Comparison of ENCODE assay signal across 8 mouse cellular contexts in the genomic region with DNA sequence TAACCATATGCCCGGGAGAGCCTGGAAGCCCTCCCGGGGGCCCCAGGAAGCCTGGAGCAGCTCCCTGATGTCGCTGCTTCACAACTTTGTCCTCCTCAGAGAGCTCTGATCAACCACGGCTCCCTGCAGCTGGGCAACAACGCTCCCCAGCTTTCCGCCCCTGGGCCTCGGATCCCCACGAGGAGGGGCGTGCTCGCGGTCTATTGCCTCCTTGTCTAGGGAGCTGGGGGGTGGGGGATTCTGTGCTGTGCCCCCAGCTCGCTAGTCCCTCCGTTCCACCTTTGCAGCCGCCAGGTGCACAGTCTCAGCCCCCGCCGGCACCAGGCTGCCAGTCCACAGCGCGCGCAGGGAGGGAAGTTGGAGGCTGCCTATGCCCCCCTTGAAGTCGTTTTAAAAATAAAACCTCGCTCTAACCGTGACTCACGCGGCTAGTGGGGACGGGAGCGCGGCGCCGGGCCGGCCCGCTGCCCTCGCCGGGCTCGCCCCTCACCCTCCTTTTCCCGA. TPM values are rescaled to one million over a fixed set of nuclear protein-coding genes. Genes with fewer than 3 reads are reported as not detected.
DNase-seq lines count a peak whose midpoint lies in the region; ATAC-seq and TF ChIP-seq lines count a peak whose summit lies in the region.

No protein-coding gene starts in this region.

- no peak for TF ChIP-seq CTCF in small intestine, adult 2 months (IDR thresholded peaks at IDR 0.05; ENCODE audit: extremely low read depth, insufficient read length, insufficient replicate concordance, low read depth, low read length)

- WGBS in heart, embryonic 14.5 days: under 1% methylated on average over 35 of the region's 35 CpGs
- under 1% methylated on average over 35 of the region's 35 CpGs for WGBS in forebrain, embryonic 11.5 days
- WGBS in limb, embryonic 13.5 days: 0% methylated on average over 32 of the region's 35 CpGs
- WGBS in small intestine, adult 2 months: 7% methylated on average over 35 of the region's 35 CpGs

- peak overlapping the region; percentile 55 to 69 for H3K4me3 ChIP-seq in heart, embryonic 14.5 days (ENCODE audit: control insufficient read depth in 1 of 2, insufficient read depth in 1 of 2, low read depth in 1 of 2, low read length in 2 of 2)
- peak overlapping the region; percentile 73 for H3K4me3 ChIP-seq in forebrain, embryonic 11.5 days (ENCODE audit: low read depth, low read length)
- H3K4me3 ChIP-seq in limb, embryonic 13.5 days: peak overlapping the region; percentile 81
- peak overlapping the region; percentile 46 for H3K4me3 ChIP-seq in small intestine, adult 2 months (ENCODE audit: low read depth, low read length)

- H3K9ac ChIP-seq in heart, embryonic 14.5 days (ENCODE audit: low read length): peak overlapping the region; percentile 76
- H3K9ac ChIP-seq in forebrain, embryonic 11.5 days (ENCODE audit: low read length): peak overlapping the region; percentile 77
- peak overlapping the region; percentile 84 for H3K9ac ChIP-seq in limb, embryonic 13.5 days

- H3K9me3 ChIP-seq in heart, embryonic 14.5 days (ENCODE audit: control insufficient read depth, low read length): no peaks in the 10 kb centered on the region
- H3K9me3 ChIP-seq in forebrain, embryonic 11.5 days (ENCODE audit: control insufficient read depth, low read length): no peaks in the 10 kb centered on the region
- no peaks in the 10 kb centered on the region for H3K9me3 ChIP-seq in limb, embryonic 13.5 days

- peaks cover 13 to 26% of the 10 kb centered on the region in 2 experiments; a peak in 3 of 4 replicates for H3K4me1 ChIP-seq in heart, embryonic 14.5 days (ENCODE audit: control insufficient read depth in 2 of 2, insufficient read depth in 2 of 2, low read length in 2 of 2)
- H3K4me1 ChIP-seq in forebrain, embryonic 11.5 days (replicated peaks; ENCODE audit: control insufficient read depth, insufficient read depth, low read length): peaks cover 27% of the 10 kb centered on the region
- H3K4me1 ChIP-seq in limb, embryonic 13.5 days: peaks cover 44% of the 10 kb centered on the region
- peaks cover 5% of the 10 kb centered on the region for H3K4me1 ChIP-seq in small intestine, adult 2 months (ENCODE audit: control insufficient read depth, insufficient read depth, insufficient read length, low read length)

- H3K4me2 ChIP-seq in heart, embryonic 14.5 days (ENCODE audit: low read length): peak overlapping the region; percentile 100
- peak overlapping the region; percentile 98 for H3K4me2 ChIP-seq in forebrain, embryonic 11.5 days (ENCODE audit: low read depth, low read length, severe bottlenecking)
- peak overlapping the region; percentile 98 for H3K4me2 ChIP-seq in limb, embryonic 13.5 days (replicated peaks)

- H3K36me3 ChIP-seq in heart, embryonic 14.5 days (ENCODE audit: control insufficient read depth, insufficient read depth, low read length): no peaks in the 10 kb centered on the region
- H3K36me3 ChIP-seq in forebrain, embryonic 11.5 days (ENCODE audit: control insufficient read depth, insufficient read depth, low read length): no peaks in the 10 kb centered on the region
- H3K36me3 ChIP-seq in limb, embryonic 13.5 days: no peaks in the 10 kb centered on the region
- H3K36me3 ChIP-seq in small intestine, adult 2 months (ENCODE audit: control insufficient read depth, insufficient read depth, low read length): no peaks in the 10 kb centered on the region

- H3K27ac ChIP-seq in heart, embryonic 14.5 days (replicated peaks in 1 of 2; ENCODE audit: control insufficient read depth in 1 of 2, insufficient read depth in 1 of 2, low read depth in 2 of 2, low read length in 2 of 2): no peak overlapping the region
- no peak overlapping the region for H3K27ac ChIP-seq in forebrain, embryonic 11.5 days (ENCODE audit: low read depth, low read length)
- peak overlapping the region; percentile 58; the same call in 1 of the 2 replicates for H3K27ac ChIP-seq in limb, embryonic 13.5 days
- no peak overlapping the region for H3K27ac ChIP-seq in small intestine, adult 2 months (ENCODE audit: insufficient read depth, low read depth, low read length)

- peaks cover 59% of the 10 kb centered on the region for H3K27me3 ChIP-seq in heart, embryonic 14.5 days (ENCODE audit: control insufficient read depth, insufficient read depth, low read length)
- peaks cover 40% of the 10 kb centered on the region for H3K27me3 ChIP-seq in forebrain, embryonic 11.5 days (ENCODE audit: control insufficient read depth, insufficient read depth, low read length)
- peaks cover 83% of the 10 kb centered on the region for H3K27me3 ChIP-seq in limb, embryonic 13.5 days
- H3K27me3 ChIP-seq in small intestine, adult 2 months (ENCODE audit: control insufficient read depth, insufficient read depth, low read length): peaks cover 25% of the 10 kb centered on the region

- ATAC-seq in heart, embryonic 14.5 days (ENCODE audit: insufficient number of reproducible peaks, insufficient read depth, low FRiP score, low read depth): no peak
- ATAC-seq in forebrain, embryonic 11.5 days (replicated peaks; ENCODE audit: low FRiP score): 0 out of 2 replicates have a peak, but pooled peaks have one; percentile 16
- ATAC-seq in limb, embryonic 13.5 days (ENCODE audit: low FRiP score, low read depth): peak; percentile 14; the same call in 1 of the 2 replicates

- DNase-seq in heart, adult 11 months: no peak
- DNase-seq in adrenal gland, postnatal 25 days: peak; percentile 31
- peak; percentile 68 for DNase-seq in forebrain, embryonic 11.5 days (ENCODE audit: low spot score)
- DNase-seq in T-cell, adult 2 months (ENCODE audit: low spot score): no peak
- DNase-seq in yolk sac, embryonic 10.5 days (ENCODE audit: low spot score): no peak

- TF ChIP-seq POLR2A in small intestine, adult 2 months (IDR thresholded peaks at IDR 0.05; ENCODE audit: low read depth, low read length): no peak

RNA-seq across cellular contexts. Expression of gene Otub1, which starts 41.2 kb away (rescaled TPM):
- 151 and 153 TPM in 2 replicates for polyA plus RNA-seq in heart, embryonic 14.5 days (2014; fragmentation: Nextera tagmentation; extraction: Ambion mirVana)
- 102 and 132 TPM in 2 replicates for total RNA-seq in adrenal gland, postnatal 25 days (2021)
- 238 and 256 TPM in 2 replicates for polyA plus RNA-seq in forebrain, embryonic 11.5 days (2014; fragmentation: Nextera tagmentation; extraction: Ambion mirVana)
- 226 and 229 TPM in 2 replicates for polyA plus RNA-seq in limb, embryonic 13.5 days (2015; fragmentation: Nextera tagmentation; extraction: Ambion mirVana)
- 61.9 and 113 TPM in 2 replicates for polyA plus RNA-seq in small intestine, adult 2 months (2012; rRNA removed)

RNA-seq across cellular contexts. Expression of gene Cox8a, which starts 52.5 kb away (rescaled TPM):
- polyA plus RNA-seq in heart, embryonic 14.5 days (2014; fragmentation: Nextera tagmentation; extraction: Ambion mirVana): 2,457 and 2,575 TPM in 2 replicates
- total RNA-seq in adrenal gland, postnatal 25 days (2021): 781 and 926 TPM in 2 replicates
- polyA plus RNA-seq in forebrain, embryonic 11.5 days (2014; fragmentation: Nextera tagmentation; extraction: Ambion mirVana): 678 and 706 TPM in 2 replicates
- 734 and 747 TPM in 2 replicates for polyA plus RNA-seq in limb, embryonic 13.5 days (2015; fragmentation: Nextera tagmentation; extraction: Ambion mirVana)
- polyA plus RNA-seq in small intestine, adult 2 months (2012; rRNA removed): 3,019 and 4,573 TPM in 2 replicates

RNA-seq across cellular contexts. Expression of gene Flrt1, which starts 59.3 kb away (rescaled TPM):
- 1.4 and 1.5 TPM in 2 replicates for polyA plus RNA-seq in heart, embryonic 14.5 days (2014; fragmentation: Nextera tagmentation; extraction: Ambion mirVana)
- 1.6 and 2.0 TPM in 2 replicates for total RNA-seq in adrenal gland, postnatal 25 days (2021)
- 7.7 and 9.0 TPM in 2 replicates for polyA plus RNA-seq in forebrain, embryonic 11.5 days (2014; fragmentation: Nextera tagmentation; extraction: Ambion mirVana)
- polyA plus RNA-seq in limb, embryonic 13.5 days (2015; fragmentation: Nextera tagmentation; extraction: Ambion mirVana): 7.7 and 8.1 TPM in 2 replicates
- polyA plus RNA-seq in small intestine, adult 2 months (2012; rRNA removed): 0.06 and 0.22 TPM in 2 replicates

Comparison
In these comparisons a context has a peak if more than half of its experiments do, and no peak if none do; other contexts are left out.
1. DNase-seq: peak in adrenal gland, postnatal 25 days (single experiment) and forebrain, embryonic 11.5 days (single experiment); none in heart, adult 11 months (single experiment), T-cell, adult 2 months (single experiment) and yolk sac, embryonic 10.5 days (single experiment).
2. Peak in every context shown above with its lines, with median percentiles within 50 percentile points of each other: H3K4me2 ChIP-seq, H3K4me3 ChIP-seq and H3K9ac ChIP-seq.